Mouse (Mus musculus) ES-Bruce4 (cell line): ENCODE measurements at regions not wholly inside any gene's neighbourhood (a gene's known extent, or its start where the extent isn't known, plus 50 kb on each side); places are given as distances from the start of the nearest gene placed in this dataset.

Experiments
- CTCF ChIP-seq: IDR thresholded peaks from one replicate; pipeline ENCODE4 v1.8.1; 2011; ENCODE audit warnings: low read depth, low read length
- EP300 ChIP-seq: IDR thresholded peaks from 2 replicates; pipeline ENCODE4 v1.6.1; 2011; ENCODE audit warnings: low read depth, low read length; ENCODE audit not compliant: insufficient read depth
- POLR2A ChIP-seq: IDR thresholded peaks from one replicate; pipeline ENCODE4 v1.8.1; 2011; ENCODE audit warnings: low read length; ENCODE audit not compliant: insufficient read depth

DNA sequence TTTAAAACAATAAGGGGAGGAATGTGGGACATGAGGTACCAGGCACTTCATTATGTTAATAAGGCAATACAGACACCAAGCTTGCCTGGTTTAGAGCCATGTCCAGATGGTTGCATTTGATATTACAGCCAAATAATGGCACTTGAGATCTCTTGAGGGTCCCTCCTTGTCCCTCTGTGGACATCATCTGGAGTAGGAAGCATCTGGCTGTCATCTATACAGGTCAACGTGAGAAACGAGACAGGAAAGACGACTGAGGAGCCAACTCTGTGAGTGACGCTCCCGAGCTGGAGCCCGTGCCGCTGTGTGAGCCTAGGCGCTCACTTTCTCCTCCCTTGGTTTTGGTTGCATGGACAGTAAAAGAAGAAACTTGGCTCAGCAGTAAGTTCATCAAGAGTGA is 1453.2 kb upstream of the Gm6569 start:
- TF ChIP-seq CTCF: no peak
- no peak for TF ChIP-seq POLR2A
- no peak for TF ChIP-seq EP300
